Mouse (Mus musculus) midbrain, embryonic 10.5 days (tissue): ENCODE measurements around the gene Cited1. TPM values are rescaled to one million over a fixed set of nuclear protein-coding genes. Genes with fewer than 3 reads are reported as not detected.

Experiments
- microRNA-seq: library from miRNA; unstranded; fragments of <30 nt; microRNA quantifications from one replicate; pipeline ENCODE4, GENCODE M21; 2017
- polyA plus RNA-seq: library from polyadenylated mRNA; unstranded; fragments of >200 nt; fragmentation: Nextera tagmentation; extraction: Ambion mirVana; gene quantifications from 2 replicates; pipeline ENCODE4 v1.2.1, GENCODE M21; 2016

Cited1 gene
- polyA plus RNA-seq, 1 experiment from 2014 or later, result 12.5 TPM

Small RNA genes lying within 50 kb of the gene (microRNA-seq; reads per million reads assigned to microRNA genes)
- not detected for gene Gm26318

Other genes with a start within 250 kb of the Cited1 start
- gene Rtl5, start 180.9 kb downstream of the Cited1 start, polyA plus RNA-seq, result 4.0 and 4.8 TPM in 2 replicates
- gene Pin4, start 132.7 kb downstream of the Cited1 start, polyA plus RNA-seq, result 67.8 and 70.2 TPM in 2 replicates
- gene Ercc6l, start 95.1 kb downstream of the Cited1 start, polyA plus RNA-seq, result 21.2 and 22.9 TPM in 2 replicates
- gene Rps4x, start 62.8 kb downstream of the Cited1 start, polyA plus RNA-seq, result 581 and 680 TPM in 2 replicates